Mouse (Mus musculus): ENCODE data around the gene Ift74. TPM values are rescaled to one million over a fixed set of nuclear protein-coding genes. Genes with fewer than 3 reads are reported as not detected.

Ift74 gene
- total and polyA plus RNA-seq, 3 experiments: 10.2 to 12.3 TPM; not detected in 1

- TF ChIP-seq GATA1 (IDR thresholded peaks at IDR 0.05; ENCODE audit: low read depth, low read length) (0 out of 2 replicates have a peak, but pooled peaks have one; percentile 12), BHLHE40 (IDR thresholded peaks at IDR 0.05; ENCODE audit: borderline replicate concordance, low read depth, low read length) (no peak), ZC3H11A (IDR thresholded peaks at IDR 0.05; ENCODE audit: low read depth, low read length) (no peak), POLR2A (IDR thresholded peaks at IDR 0.05; ENCODE audit: control insufficient read depth in 1 of 2, insufficient read depth in 1 of 2, low read depth in 1 of 2, low read length in 2 of 2, poor library complexity in 1 of 2) (no peak), EP300 (IDR thresholded peaks at IDR 0.05; ENCODE audit: low read depth in 1 of 2, low read length in 2 of 2) (peak in 1 of 2 experiments; percentile 30; a peak in 1 of 4 replicates), UBTF (IDR thresholded peaks at IDR 0.05; ENCODE audit: borderline replicate concordance, insufficient read depth, low read depth, low read length) (no peak), RAD21 (IDR thresholded peaks at IDR 0.05; ENCODE audit: low read depth, low read length) (no peak), MYB (IDR thresholded peaks at IDR 0.05; ENCODE audit: low read depth, low read length) (no peak), E2F4 (IDR thresholded peaks at IDR 0.05; ENCODE audit: borderline replicate concordance, low read depth, low read length) (no peak), MAZ (IDR thresholded peaks at IDR 0.05; ENCODE audit: low read depth, low read length) (no peak), CHD1 (IDR thresholded peaks at IDR 0.05; ENCODE audit: low read depth, low read length) (no peak)
- no peak for DNase-seq (ENCODE audit: low read depth, low spot score)
- H3K27me3 ChIP-seq (ENCODE audit: control insufficient read depth in 1 of 2, insufficient read depth in 2 of 2, low read length in 2 of 2): no peaks in the 10 kb centered on the region
- H3K79me2 ChIP-seq (ENCODE audit: control insufficient read depth, insufficient read depth, low read length, poor library complexity): no peaks in the 10 kb centered on the region
- H3K9me3 ChIP-seq (replicated peaks; ENCODE audit: insufficient read depth, low read length): no peaks in the 10 kb centered on the region
- no peak overlapping the region for H3K27ac ChIP-seq (ENCODE audit: control insufficient read depth, low read depth, low read length)
- peaks cover 0 to 23% of the 10 kb centered on the region in 2 experiments; a peak in 2 of 4 replicates for H3K36me3 ChIP-seq (ENCODE audit: control insufficient read depth in 1 of 2, insufficient read depth in 2 of 2, low read length in 2 of 2)
- H3K9ac ChIP-seq (ENCODE audit: control insufficient read depth, low read depth, low read length, poor library complexity, severe bottlenecking): no peak overlapping the region
- peaks cover 7 to 21% of the 10 kb centered on the region in 2 experiments for H3K4me1 ChIP-seq (ENCODE audit: control insufficient read depth in 1 of 2, insufficient read depth in 2 of 2, low read length in 2 of 2)
- H3K4me3 ChIP-seq (ENCODE audit: control insufficient read depth in 1 of 2, insufficient read depth in 1 of 2, low read depth in 2 of 2, low read length in 2 of 2): no peak overlapping the region
These were observed 77.9 kb downstream of the Ift74 start for GRCm38 (mm10) chr4:94692175-94692574.

GRCm38 (mm10) chr4:94696368-94696767 is 82.1 kb downstream of the Ift74 start:
- Histone ChIP-seq H3K9ac (ENCODE audit: control insufficient read depth, low read depth, low read length, poor library complexity, severe bottlenecking) (no peak overlapping the region), H3K79me2 (ENCODE audit: control insufficient read depth, insufficient read depth, low read length, poor library complexity) (no peaks in the 10 kb centered on the region), H3K27ac (ENCODE audit: control insufficient read depth, low read depth, low read length) (no peak overlapping the region), H3K4me3 (ENCODE audit: control insufficient read depth in 1 of 2, insufficient read depth in 1 of 2, low read depth in 2 of 2, low read length in 2 of 2) (no peak overlapping the region), H3K9me3 (replicated peaks; ENCODE audit: insufficient read depth, low read length) (no peaks in the 10 kb centered on the region), H3K36me3 (ENCODE audit: control insufficient read depth in 1 of 2, insufficient read depth in 2 of 2, low read length in 2 of 2) (peaks cover 0 to 18% of the 10 kb centered on the region in 2 experiments; a peak in 2 of 4 replicates), H3K4me1 (ENCODE audit: control insufficient read depth in 1 of 2, insufficient read depth in 2 of 2, low read length in 2 of 2) (peaks cover 7 to 11% of the 10 kb centered on the region in 2 experiments), H3K27me3 (ENCODE audit: control insufficient read depth in 1 of 2, insufficient read depth in 2 of 2, low read length in 2 of 2) (no peaks in the 10 kb centered on the region)
- 0 out of 4 replicates have a peak, but pooled peaks of 1 of the 2 experiments have one; percentile 23 for TF ChIP-seq USF2 (IDR thresholded peaks at IDR 0.05; ENCODE audit: borderline replicate concordance in 1 of 2, insufficient read depth in 1 of 2, low read depth in 1 of 2, low read length in 2 of 2)
- no peak for TF ChIP-seq NELFE (IDR thresholded peaks at IDR 0.05; ENCODE audit: low read depth, low read length)
- peak; percentile 78 for TF ChIP-seq USF1 (IDR thresholded peaks at IDR 0.05; ENCODE audit: low read depth, low read length)
- peak; percentile 20; the same call in 1 of the 2 replicates for TF ChIP-seq BHLHE40 (IDR thresholded peaks at IDR 0.05; ENCODE audit: borderline replicate concordance, low read depth, low read length)
- peak; percentile 40; the same call in 1 of the 2 replicates for TF ChIP-seq GATA1 (IDR thresholded peaks at IDR 0.05; ENCODE audit: low read depth, low read length)
- peak; percentile 51 for DNase-seq (ENCODE audit: low read depth, low spot score)

Measured in MEL (cell line).